Comparison of ENCODE assay signal across 16 mouse cellular contexts in the genomic region with DNA sequence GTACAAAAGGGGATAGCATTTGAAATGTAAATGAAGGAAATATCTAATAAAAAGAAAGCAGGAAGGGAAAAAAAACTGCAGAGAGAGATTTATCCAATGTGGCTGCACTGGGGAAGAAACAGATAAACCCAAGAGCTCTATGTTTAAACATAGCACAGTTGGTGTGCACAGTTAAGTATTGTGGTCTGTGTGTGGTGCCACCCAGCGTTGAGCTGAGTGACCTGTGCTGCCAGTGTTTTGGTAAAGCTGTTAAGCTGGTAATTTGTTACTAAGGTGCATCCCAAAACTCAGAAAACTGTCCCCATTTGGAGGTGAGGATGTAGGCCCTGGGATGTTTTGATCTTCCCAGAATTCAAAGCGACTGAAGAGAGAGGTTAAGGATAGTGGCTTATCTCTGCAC. TPM values are rescaled to one million over a fixed set of nuclear protein-coding genes. Genes with fewer than 3 reads are reported as not detected.
"Had no signal": no experiment of that assay in that cellular context is flagged by ENCODE, and none has a peak within 500 bp of the region (broad histone marks: within the 10 kb centered on the region; RNA-seq: fewer than 3 reads in every experiment).

No protein-coding gene starts in this region.

- H3K36me3 ChIP-seq: intestine, embryonic 15.5 days; limb, embryonic 12.5 days; liver, embryonic 13.5 days; lung, embryonic 15.5 days; neural tube, embryonic 13.5 days had no signal

- H3K4me1 ChIP-seq: intestine, embryonic 15.5 days; limb, embryonic 12.5 days; liver, embryonic 13.5 days; lung, embryonic 15.5 days; neural tube, embryonic 13.5 days had no signal

- H3K9ac ChIP-seq: intestine, embryonic 15.5 days; limb, embryonic 12.5 days; liver, embryonic 13.5 days; liver, postnatal 0 days; lung, embryonic 15.5 days; neural tube, embryonic 13.5 days had no signal

- ATAC-seq: intestine, embryonic 15.5 days; liver, postnatal 0 days had no signal

- H3K9me3 ChIP-seq: intestine, embryonic 15.5 days; limb, embryonic 12.5 days; liver, embryonic 13.5 days; lung, embryonic 15.5 days; neural tube, embryonic 13.5 days had no signal

- H3K4me2 ChIP-seq: intestine, embryonic 15.5 days; limb, embryonic 12.5 days; liver, embryonic 13.5 days; lung, embryonic 15.5 days; neural tube, embryonic 13.5 days had no signal

- DNase-seq: kidney, adult 18-20 months; kidney, postnatal 10 days; kidney, postnatal 4 days; liver; liver, embryonic 13.5 days; liver, postnatal 0 days; right cerebral cortex, postnatal 4 days; spleen, adult 18-20 months; thymus, postnatal 4 days had no signal

- H3K4me3 ChIP-seq: intestine, embryonic 15.5 days; limb, embryonic 12.5 days; liver, embryonic 13.5 days; lung, embryonic 15.5 days; neural tube, embryonic 13.5 days had no signal

- H3K27ac ChIP-seq: intestine, embryonic 15.5 days; limb, embryonic 12.5 days; liver, embryonic 13.5 days; lung, embryonic 15.5 days; neural tube, embryonic 13.5 days had no signal

- H3K27me3 ChIP-seq: intestine, embryonic 15.5 days; limb, embryonic 12.5 days; liver, embryonic 13.5 days; lung, embryonic 15.5 days; neural tube, embryonic 13.5 days had no signal

RNA-seq across cellular contexts. Expression of a gene that starts 59.8 kb away (rescaled TPM):
- total RNA-seq: megakaryocyte-erythroid progenitor cell, adult 5-6 weeks had no signal
- polyA plus RNA-seq: intestine, embryonic 15.5 days; kidney, embryonic 14.5 days; limb, embryonic 12.5 days; liver, embryonic 13.5 days; liver, postnatal 0 days; lung, embryonic 15.5 days; stomach, embryonic 14.5 days had no signal
